Mouse (Mus musculus): ENCODE data around the gene Cycs. TPM values are rescaled to one million over a fixed set of nuclear protein-coding genes. Genes with fewer than 3 reads are reported as not detected.

Gene Cycs
- polyA plus RNA-seq, 1 experiment: 65.5 TPM

GRCm38 (mm10) chr6:50521532-50522135 is 44.7 kb downstream of the Cycs start:
- Histone ChIP-seq H3K27me3 (ENCODE audit: control insufficient read depth, insufficient read depth, insufficient read length) (no peaks in the 10 kb centered on the region), H3K79me2 (ENCODE audit: control insufficient read depth, insufficient read depth) (no peaks in the 10 kb centered on the region), H3K79me3 (ENCODE audit: low read depth) (no peaks in the 10 kb centered on the region), H3K4me3 (ENCODE audit: insufficient read depth, poor library complexity, severe bottlenecking) (no peak overlapping the region), H3ac (ENCODE audit: control insufficient read depth, insufficient read length, low read depth) (no peak overlapping the region), H3K36me3 (ENCODE audit: control insufficient read depth, insufficient read depth) (no peaks in the 10 kb centered on the region)
- no peak for TF ChIP-seq MAX (IDR thresholded peaks at IDR 0.05)
- no peak for TF ChIP-seq MYOG (IDR thresholded peaks at IDR 0.05; ENCODE audit: control insufficient read depth, extremely low read depth, insufficient read length)
- TF ChIP-seq CTCF (IDR thresholded peaks at IDR 0.05; ENCODE audit: control insufficient read depth, insufficient read depth, insufficient read length): no peak
- no peak for TF ChIP-seq CEBPB (IDR thresholded peaks at IDR 0.05; ENCODE audit: low read depth)
- TF ChIP-seq FOSL1 (IDR thresholded peaks at IDR 0.05; ENCODE audit: insufficient read depth, low read length, poor library complexity, severe bottlenecking): no peak
- TF ChIP-seq USF1 (IDR thresholded peaks at IDR 0.05; ENCODE audit: low read depth): no peak
- no peak for TF ChIP-seq MYOD1 (IDR thresholded peaks at IDR 0.05; ENCODE audit: control insufficient read depth, insufficient read length, low read depth)

GRCm38 (mm10) chr6:50520139-50520538 is 46.2 kb downstream of the Cycs start:
- no peaks in the 10 kb centered on the region for H3K79me2 ChIP-seq (ENCODE audit: control insufficient read depth, insufficient read depth)
- H3K4me3 ChIP-seq (ENCODE audit: insufficient read depth, poor library complexity, severe bottlenecking): no peak overlapping the region
- no peaks in the 10 kb centered on the region for H3K27me3 ChIP-seq (ENCODE audit: control insufficient read depth, insufficient read depth, insufficient read length)
- no peaks in the 10 kb centered on the region for H3K79me3 ChIP-seq (ENCODE audit: low read depth)
- no peak overlapping the region for H3ac ChIP-seq (ENCODE audit: control insufficient read depth, insufficient read length, low read depth)
- no peak for TF ChIP-seq USF1 (IDR thresholded peaks at IDR 0.05; ENCODE audit: low read depth)
- TF ChIP-seq MYOG (IDR thresholded peaks at IDR 0.05; ENCODE audit: control insufficient read depth, extremely low read depth, insufficient read length): no peak
- no peak for TF ChIP-seq MYOD1 (IDR thresholded peaks at IDR 0.05; ENCODE audit: control insufficient read depth, insufficient read length, low read depth)
- TF ChIP-seq CEBPB (IDR thresholded peaks at IDR 0.05; ENCODE audit: low read depth): no peak
- no peak for TF ChIP-seq CTCF (IDR thresholded peaks at IDR 0.05; ENCODE audit: control insufficient read depth, insufficient read depth, insufficient read length)
- no peak for TF ChIP-seq MAX (IDR thresholded peaks at IDR 0.05)
- TF ChIP-seq FOSL1 (IDR thresholded peaks at IDR 0.05; ENCODE audit: insufficient read depth, low read length, poor library complexity, severe bottlenecking): no peak
- no peaks in the 10 kb centered on the region for H3K36me3 ChIP-seq (ENCODE audit: control insufficient read depth, insufficient read depth)

- H3K27me3 ChIP-seq (ENCODE audit: control insufficient read depth, insufficient read depth, insufficient read length): no peaks in the 10 kb centered on the region
- H3K79me3 ChIP-seq (ENCODE audit: low read depth): no peaks in the 10 kb centered on the region
- no peak overlapping the region for H3ac ChIP-seq (ENCODE audit: control insufficient read depth, insufficient read length, low read depth)
- no peak overlapping the region for H3K4me3 ChIP-seq (ENCODE audit: insufficient read depth, poor library complexity, severe bottlenecking)
- no peaks in the 10 kb centered on the region for H3K79me2 ChIP-seq (ENCODE audit: control insufficient read depth, insufficient read depth)
- no peaks in the 10 kb centered on the region for H3K36me3 ChIP-seq (ENCODE audit: control insufficient read depth, insufficient read depth)
- TF ChIP-seq FOSL1 (IDR thresholded peaks at IDR 0.05; ENCODE audit: insufficient read depth, low read length, poor library complexity, severe bottlenecking) (no peak), CTCF (IDR thresholded peaks at IDR 0.05; ENCODE audit: control insufficient read depth, insufficient read depth, insufficient read length) (no peak), CEBPB (IDR thresholded peaks at IDR 0.05; ENCODE audit: low read depth) (no peak)
Observed at GRCm38 (mm10) chr6:50518371-50518770, 48.0 kb downstream of the Cycs start.

Small RNA genes lying within 50 kb of the gene (microRNA-seq; reads per million reads assigned to microRNA genes)
- not detected for gene Mir6371 (ENCODE audit: borderline microRNAs expressed)

Other genes with a start within 250 kb of the Cycs start
- 17.6 TPM for gene Osbpl3, start 110.3 kb downstream of the Cycs start, polyA plus RNA-seq (2012; fragmentation: generic; extraction: Trizol)
- not detected for gene 4921507P07Rik, start 30.1 kb upstream of the Cycs start, polyA plus RNA-seq (2012; fragmentation: generic; extraction: Trizol)
- not detected for gene Npvf, start 87.9 kb upstream of the Cycs start, polyA plus RNA-seq (2012; fragmentation: generic; extraction: Trizol)

Data from C2C12 (cell line).